Mouse (Mus musculus): ENCODE measurements at regions not wholly inside any gene's neighbourhood (a gene's known extent, or its start where the extent isn't known, plus 50 kb on each side); places are given as distances from the start of the nearest gene placed in this dataset.
A peak's percentile ranks its signal among the peaks of the same experiment; 100 is the strongest.

DNA sequence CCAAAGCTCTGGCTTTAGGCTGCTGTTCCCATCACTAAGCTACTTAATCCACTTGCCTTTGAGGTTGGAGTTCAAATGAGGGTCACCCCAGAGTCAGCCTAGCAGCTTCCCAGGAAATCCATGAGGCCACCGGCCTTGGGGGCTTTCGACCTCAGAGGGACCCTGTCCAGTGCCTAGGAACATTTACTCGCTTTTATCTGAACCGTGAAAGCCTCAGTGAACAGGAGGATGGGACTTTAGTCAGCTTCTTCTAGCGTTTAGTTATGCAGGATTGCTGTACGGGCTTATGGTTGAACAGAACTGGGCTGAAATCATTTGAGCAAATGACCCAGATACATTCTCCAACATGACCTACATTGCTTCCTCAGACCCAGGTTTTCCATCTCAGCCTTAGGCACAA is 174.9 kb downstream of the Parm1 start:
- DNase-seq = peak in 1 of 2 experiments; percentile 2

DNA sequence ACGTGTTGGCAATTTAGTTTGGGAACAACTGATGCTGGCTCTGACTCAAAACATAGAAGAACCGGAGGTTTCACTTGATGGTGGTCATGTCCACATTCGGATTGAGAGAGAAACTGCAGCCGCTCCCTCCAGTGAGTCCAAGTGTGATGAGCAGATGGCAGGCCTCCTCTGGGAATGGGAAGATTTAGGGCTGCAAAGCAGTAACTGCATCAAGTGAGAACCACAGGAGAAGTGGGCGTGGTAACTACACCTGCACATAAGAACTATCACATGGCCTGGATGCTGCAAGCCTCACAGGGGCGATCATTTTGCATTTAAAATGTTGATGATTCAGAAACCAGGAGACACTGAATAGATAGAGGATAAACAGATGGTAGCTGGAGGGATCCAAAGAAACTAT is 161.3 kb downstream of the Parm1 start:
- DNase-seq = no peak
